Mouse (Mus musculus): ENCODE results near the gene Olfr1495. TPM values are rescaled to one million over a fixed set of nuclear protein-coding genes. Genes with fewer than 3 reads are reported as not detected.

The Olfr1495 gene
- polyA plus RNA-seq, 1 experiment from 2014 or later = not detected

Other genes with a start within 250 kb of the Olfr1495 start
- not detected in 2 replicates for gene Olfr1480, start 236.7 kb upstream of the Olfr1495 start, polyA plus RNA-seq (2016; fragmentation: Nextera tagmentation; extraction: Ambion mirVana)
- gene Olfr1484, start 181.1 kb upstream of the Olfr1495 start, polyA plus RNA-seq (2016; fragmentation: Nextera tagmentation; extraction: Ambion mirVana) = not detected in 2 replicates
- not detected in 2 replicates for gene Olfr1487, start 147.2 kb upstream of the Olfr1495 start, polyA plus RNA-seq (2016; fragmentation: Nextera tagmentation; extraction: Ambion mirVana)
- not detected in 2 replicates for gene Olfr1489, start 133.0 kb upstream of the Olfr1495 start, polyA plus RNA-seq (2016; fragmentation: Nextera tagmentation; extraction: Ambion mirVana)
- gene Olfr1490, start 113.5 kb upstream of the Olfr1495 start, polyA plus RNA-seq (2016; fragmentation: Nextera tagmentation; extraction: Ambion mirVana) = not detected in 2 replicates
- not detected in 2 replicates for gene Olfr1491, start 67.3 kb upstream of the Olfr1495 start, polyA plus RNA-seq (2016; fragmentation: Nextera tagmentation; extraction: Ambion mirVana)
- not detected in 2 replicates for gene Olfr1493-ps1, start 41.3 kb upstream of the Olfr1495 start, polyA plus RNA-seq (2016; fragmentation: Nextera tagmentation; extraction: Ambion mirVana)
- not detected in 2 replicates for gene Olfr1494, start 24.9 kb upstream of the Olfr1495 start, polyA plus RNA-seq (2016; fragmentation: Nextera tagmentation; extraction: Ambion mirVana)
- gene Olfr1496, start 13.3 kb downstream of the Olfr1495 start, polyA plus RNA-seq (2016; fragmentation: Nextera tagmentation; extraction: Ambion mirVana) = not detected in 2 replicates
- not detected in 2 replicates for gene Olfr1497, start 33.6 kb downstream of the Olfr1495 start, polyA plus RNA-seq (2016; fragmentation: Nextera tagmentation; extraction: Ambion mirVana)
- not detected in 2 replicates for gene Olfr1499, start 54.8 kb downstream of the Olfr1495 start, polyA plus RNA-seq (2016; fragmentation: Nextera tagmentation; extraction: Ambion mirVana)
- not detected in 2 replicates for gene Olfr1500, start 65.9 kb downstream of the Olfr1495 start, polyA plus RNA-seq (2016; fragmentation: Nextera tagmentation; extraction: Ambion mirVana)
- gene Olfr1501, start 86.1 kb downstream of the Olfr1495 start, polyA plus RNA-seq (2016; fragmentation: Nextera tagmentation; extraction: Ambion mirVana) = not detected in 2 replicates
- gene Olfr1502, start 97.2 kb downstream of the Olfr1495 start, polyA plus RNA-seq (2016; fragmentation: Nextera tagmentation; extraction: Ambion mirVana) = not detected in 2 replicates
- gene Olfr1504, start 133.3 kb downstream of the Olfr1495 start, polyA plus RNA-seq (2016; fragmentation: Nextera tagmentation; extraction: Ambion mirVana) = not detected in 2 replicates
- gene Olfr1505, start 148.9 kb downstream of the Olfr1495 start, polyA plus RNA-seq (2016; fragmentation: Nextera tagmentation; extraction: Ambion mirVana) = not detected in 2 replicates